Mouse (Mus musculus) MEL (cell line): ENCODE measurements around the gene Ddx55. TPM values are rescaled to one million over a fixed set of nuclear protein-coding genes. Genes with fewer than 3 reads are reported as not detected.
A peak's percentile ranks its signal among the peaks of the same experiment; 100 is the strongest.

Experiments used
- DNase-seq: peaks from one replicate; pipeline ENCODE4 v3.0.0; 2011; ENCODE audit warnings: low read depth, low spot score
- H3K27ac ChIP-seq: 2 replicates; pipeline ENCODE4 v1.5.1; 2012; ENCODE audit warnings: low read depth, mild to moderate bottlenecking, control low read depth, low read length, moderate library complexity; ENCODE audit not compliant: control insufficient read depth
- H3K27me3 ChIP-seq, 2 experiments: fragments of 150-350 bp in 1 of 2; sonication (generic) in 1 of 2; 2 replicates each; pipeline ENCODE4 v1.6.1; 2012; ENCODE audit warnings: low read length in 2 of 2, mild to moderate bottlenecking in 2 of 2, improper control_type of control experiment in 1 of 2, moderate library complexity in 1 of 2; ENCODE audit not compliant: insufficient read depth in 2 of 2, control insufficient read depth in 1 of 2
- H3K36me3 ChIP-seq, 2 experiments: 2 replicates each; pipeline ENCODE4 v1.6.1; 2012 to 2014; ENCODE audit warnings: low read length in 2 of 2, improper control_type of control experiment in 1 of 2, inconsistent platforms in 1 of 2, mild to moderate bottlenecking in 1 of 2; ENCODE audit not compliant: insufficient read depth in 2 of 2, control insufficient read depth in 1 of 2
- H3K4me1 ChIP-seq, 2 experiments: fragments of 150-350 bp in 1 of 2; sonication (generic) in 1 of 2; 2 replicates each; pipeline ENCODE4 v1.6.1; 2012; ENCODE audit warnings: low read length in 2 of 2, improper control_type of control experiment in 1 of 2, mild to moderate bottlenecking in 1 of 2; ENCODE audit not compliant: insufficient read depth in 2 of 2, control insufficient read depth in 1 of 2
- H3K4me3 ChIP-seq, 2 experiments: fragments of 150-350 bp in 1 of 2; sonication (generic) in 1 of 2; 2 replicates each; pipeline ENCODE4 v1.5.1; 2012; ENCODE audit warnings: low read depth in 2 of 2, low read length in 2 of 2, mild to moderate bottlenecking in 2 of 2, moderate library complexity in 2 of 2, control low read depth in 1 of 2, improper control_type of control experiment in 1 of 2; ENCODE audit not compliant: control insufficient read depth in 1 of 2, insufficient read depth in 1 of 2
- H3K79me2 ChIP-seq: 2 replicates; pipeline ENCODE4 v1.6.1; 2012; ENCODE audit warnings: mild to moderate bottlenecking, low read length, moderate library complexity; ENCODE audit not compliant: control insufficient read depth, poor library complexity, insufficient read depth
- H3K9ac ChIP-seq: 2 replicates; pipeline ENCODE4 v1.6.1; 2012; ENCODE audit warnings: low read depth, mild to moderate bottlenecking, control low read depth, low read length, moderate library complexity; ENCODE audit not compliant: control insufficient read depth, poor library complexity, severe bottlenecking
- H3K9me3 ChIP-seq: fragments of 150-350 bp; sonication (generic); replicated peaks from 2 replicates; pipeline ENCODE4 v1.6.1; 2012; ENCODE audit warnings: mild to moderate bottlenecking, low read length, improper control_type of control experiment, moderate library complexity; ENCODE audit not compliant: insufficient read depth
- CHD1 ChIP-seq: IDR thresholded peaks from 2 replicates; pipeline ENCODE4 v1.6.1; 2012; ENCODE audit warnings: low read depth, mild to moderate bottlenecking, inconsistent platforms, low read length, improper control_type of control experiment
- ELF1 ChIP-seq: IDR thresholded peaks from 2 replicates; pipeline ENCODE4 v1.6.1; 2014; ENCODE audit warnings: low read depth, mild to moderate bottlenecking, inconsistent platforms, low read length, improper control_type of control experiment, moderate library complexity
- EP300 ChIP-seq, 2 experiments: IDR thresholded peaks; 2 replicates each; pipeline ENCODE4 v1.6.1; 2011; ENCODE audit warnings: improper control_type of control experiment in 2 of 2, low read length in 2 of 2, low read depth in 1 of 2, mild to moderate bottlenecking in 1 of 2
- GABPA ChIP-seq: IDR thresholded peaks from 2 replicates; pipeline ENCODE4 v1.6.1; 2012; ENCODE audit warnings: low read depth, mild to moderate bottlenecking, inconsistent platforms, low read length, improper control_type of control experiment, moderate library complexity
- GATA1 ChIP-seq: IDR thresholded peaks from 2 replicates; pipeline ENCODE4 v1.6.1; 2011; ENCODE audit warnings: low read depth, low read length, improper control_type of control experiment
- HCFC1 ChIP-seq: IDR thresholded peaks from 2 replicates; pipeline ENCODE4 v1.6.1; 2012; ENCODE audit warnings: low read depth, mild to moderate bottlenecking, inconsistent platforms, low read length, improper control_type of control experiment, moderate library complexity
- JUND ChIP-seq: IDR thresholded peaks from 2 replicates; pipeline ENCODE4 v1.6.1; 2011; ENCODE audit warnings: low read depth, mild to moderate bottlenecking, improper control_type of control experiment, low read length
- KAT2A ChIP-seq: conservative IDR thresholded peaks from 2 replicates; pipeline ENCODE4 v1.6.1; 2012; ENCODE audit warnings: low read depth, low read length, improper control_type of control experiment, inconsistent platforms
- MAFK ChIP-seq: IDR thresholded peaks from 2 replicates; pipeline ENCODE4 v1.6.1; 2011; ENCODE audit warnings: low read depth, mild to moderate bottlenecking, low read length, improper control_type of control experiment, borderline replicate concordance
- MEF2A ChIP-seq: IDR thresholded peaks from 2 replicates; pipeline ENCODE4 v1.6.1; 2014; ENCODE audit warnings: low read depth, mild to moderate bottlenecking, inconsistent platforms, low read length, improper control_type of control experiment; ENCODE audit not compliant: poor library complexity, insufficient replicate concordance, severe bottlenecking; ENCODE audit errors: extremely low read depth
- MXI1 ChIP-seq: IDR thresholded peaks from 2 replicates; pipeline ENCODE4 v1.6.1; 2011; ENCODE audit warnings: mild to moderate bottlenecking, low read depth, low read length, improper control_type of control experiment
- MYB ChIP-seq: IDR thresholded peaks from 2 replicates; pipeline ENCODE4 v1.6.1; 2011; ENCODE audit warnings: mild to moderate bottlenecking, low read depth, low read length, improper control_type of control experiment
- MYC ChIP-seq: IDR thresholded peaks from 2 replicates; pipeline ENCODE4 v1.6.1; 2011; ENCODE audit warnings: low read depth, mild to moderate bottlenecking, low read length, improper control_type of control experiment, moderate library complexity
- NELFE ChIP-seq: IDR thresholded peaks from 2 replicates; pipeline ENCODE4 v1.6.1; 2011; ENCODE audit warnings: low read depth, low read length, improper control_type of control experiment
- NRF1 ChIP-seq: IDR thresholded peaks from 2 replicates; pipeline ENCODE4 v1.6.1; 2014; ENCODE audit warnings: low read depth, mild to moderate bottlenecking, inconsistent platforms, low read length, improper control_type of control experiment, moderate library complexity; ENCODE audit not compliant: poor library complexity, insufficient read depth, severe bottlenecking
- POLR2A ChIP-seq, 2 experiments: IDR thresholded peaks; 2 replicates each; pipeline ENCODE4 v1.6.1; 2011 to 2012; ENCODE audit warnings: low read length in 2 of 2, mild to moderate bottlenecking in 2 of 2, control low read depth in 1 of 2, improper control_type of control experiment in 1 of 2, low read depth in 1 of 2, moderate library complexity in 1 of 2; ENCODE audit not compliant: control insufficient read depth in 1 of 2, insufficient read depth in 1 of 2, poor library complexity in 1 of 2
- POLR2AphosphoS2 ChIP-seq: IDR thresholded peaks from 2 replicates; pipeline ENCODE4 v1.6.1; 2011; ENCODE audit warnings: low read length, improper control_type of control experiment
- POLR2AphosphoS5 ChIP-seq: IDR thresholded peaks from 2 replicates; pipeline ENCODE4 v1.6.1; 2012; ENCODE audit warnings: low read depth, borderline replicate concordance, mild to moderate bottlenecking, inconsistent platforms, low read length, moderate library complexity, mixed read lengths
- RCOR1 ChIP-seq: IDR thresholded peaks from 2 replicates; pipeline ENCODE4 v1.6.1; 2012; ENCODE audit warnings: low read depth, mild to moderate bottlenecking, inconsistent platforms, low read length, improper control_type of control experiment
- SIN3A ChIP-seq: IDR thresholded peaks from 2 replicates; pipeline ENCODE4 v1.6.1; 2012; ENCODE audit warnings: low read length, improper control_type of control experiment, inconsistent platforms
- SMC3 ChIP-seq: IDR thresholded peaks from 2 replicates; pipeline ENCODE4 v1.6.1; 2011; ENCODE audit warnings: low read depth, low read length, improper control_type of control experiment
- TAL1 ChIP-seq: IDR thresholded peaks from 2 replicates; pipeline ENCODE4 v1.6.1; 2012; ENCODE audit warnings: mild to moderate bottlenecking, inconsistent platforms, low read length, moderate library complexity, mixed read lengths
- TCF12 ChIP-seq: IDR thresholded peaks from 2 replicates; pipeline ENCODE4 v1.6.1; 2014; ENCODE audit warnings: low read depth, mild to moderate bottlenecking, inconsistent platforms, low read length, improper control_type of control experiment, moderate library complexity
- UBTF ChIP-seq: IDR thresholded peaks from 2 replicates; pipeline ENCODE4 v1.6.1; 2012; ENCODE audit warnings: low read depth, mild to moderate bottlenecking, inconsistent platforms, low read length, improper control_type of control experiment, moderate library complexity, borderline replicate concordance; ENCODE audit not compliant: insufficient read depth
- USF1 ChIP-seq: IDR thresholded peaks from 2 replicates; pipeline ENCODE4 v1.6.1; 2014; ENCODE audit warnings: low read depth, mild to moderate bottlenecking, inconsistent platforms, low read length, improper control_type of control experiment, moderate library complexity
- ZC3H11A ChIP-seq: IDR thresholded peaks from 2 replicates; pipeline ENCODE4 v1.6.1; 2012; ENCODE audit warnings: low read depth, mild to moderate bottlenecking, inconsistent platforms, low read length, improper control_type of control experiment
- ZMIZ1 ChIP-seq: IDR thresholded peaks from 2 replicates; pipeline ENCODE4 v1.6.1; 2012; ENCODE audit warnings: low read depth, mild to moderate bottlenecking, inconsistent platforms, low read length, improper control_type of control experiment, moderate library complexity
- polyA plus RNA-seq, 2 experiments: library from polyadenylated mRNA; stranded (reverse) in 1 of 2; unstranded in 1 of 2; fragments of >175 nt in 1 of 2; fragments of >200 nt in 1 of 2; gene quantifications; 2 replicates each; pipeline versions ENCODE4 v1.2.1 to v1.2.4; 2012; ENCODE audit warnings: low replicate concordance in 2 of 2, low read depth in 1 of 2; ENCODE audit not compliant: insufficient read length in 2 of 2, insufficient read depth in 1 of 2, missing spikeins in 1 of 2
- total RNA-seq: library from RNA; depleted of rRNA; stranded (reverse); fragments of 300-350 nt; gene quantifications from 2 replicates; pipeline ENCODE4 v1.2.3, GENCODE M21; 2012

The Ddx55 gene
- total and polyA plus RNA-seq, 3 experiments: 33.8 to 43.2 TPM; not detected in 1

DNA sequence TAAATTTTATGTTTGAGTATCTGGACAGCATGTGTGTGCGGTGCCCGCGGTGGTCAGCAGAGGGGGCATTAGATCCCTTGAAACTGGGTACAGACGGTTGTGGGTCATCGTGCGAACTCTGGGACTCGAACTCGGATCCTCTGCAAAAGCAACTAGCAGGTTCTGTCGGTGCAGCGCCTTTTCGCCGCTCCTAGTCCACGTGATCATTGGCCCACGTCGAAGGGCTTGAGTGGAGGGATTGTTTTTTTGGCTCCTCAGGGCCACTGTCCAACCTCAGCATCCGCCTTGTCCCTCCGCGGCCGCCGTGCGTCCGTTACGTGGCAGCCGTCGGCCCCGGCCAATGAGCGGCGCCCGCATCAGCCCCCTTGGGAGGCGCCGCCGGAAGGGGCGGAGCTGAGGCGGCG, 12.3 kb upstream of the Ddx55 start, which contains the start of gene Tmed2 (continued):
- no peak for TF ChIP-seq TAL1
- TF ChIP-seq, all 39 proteins: peak for 24

DNA sequence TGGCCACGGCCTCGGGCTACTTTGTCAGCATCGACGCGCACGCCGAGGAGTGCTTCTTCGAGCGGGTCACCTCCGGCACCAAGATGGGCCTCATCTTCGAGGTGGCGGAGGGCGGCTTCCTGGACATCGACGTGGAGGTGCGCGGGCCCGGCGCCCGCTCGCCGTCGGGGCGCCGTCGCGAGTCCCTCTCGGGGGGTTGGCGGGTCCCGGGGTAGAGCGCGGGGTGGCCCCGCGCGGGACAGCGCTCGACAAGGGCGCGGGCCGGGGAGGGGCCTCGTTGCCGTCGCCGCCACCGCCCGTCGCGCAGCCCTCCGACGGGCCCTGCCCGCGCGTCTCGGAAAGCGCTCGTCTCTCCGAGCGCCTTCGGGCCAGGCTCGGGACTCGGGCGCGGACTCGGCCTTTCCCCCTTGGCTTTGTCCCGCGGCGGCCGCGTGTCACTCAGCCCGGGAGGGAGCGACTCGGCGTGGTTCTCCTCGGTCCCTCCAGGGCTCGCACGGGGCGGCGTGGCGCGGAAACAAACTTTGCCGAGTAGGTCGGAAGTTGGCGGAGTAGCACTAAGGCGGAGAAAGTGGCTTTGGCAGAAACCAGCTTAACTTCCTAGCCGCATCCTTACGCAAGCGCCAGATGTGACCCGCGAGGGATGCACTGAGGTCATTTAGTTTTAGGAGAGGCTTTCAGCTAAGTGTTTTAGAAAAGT, 11.6 kb upstream of the Ddx55 start:
- TF ChIP-seq NELFE: peak; percentile 54
- TF ChIP-seq POLR2A (IDR thresholded peaks at IDR 0.05; ENCODE audit: control insufficient read depth in 1 of 2, insufficient read depth in 1 of 2, low read depth in 1 of 2, low read length in 2 of 2, poor library complexity in 1 of 2): peak in 1 of 2 experiments; percentile 52; a peak in 2 of 4 replicates
- peak; percentile 64; the same call in 1 of the 2 replicates for TF ChIP-seq MXI1
- peak; percentile 47; the same call in 1 of the 2 replicates for TF ChIP-seq SIN3A
- TF ChIP-seq EP300 (IDR thresholded peaks at IDR 0.05; ENCODE audit: low read depth in 1 of 2, low read length in 2 of 2): no peak
- 0 out of 2 replicates have a peak, but pooled peaks have one; percentile 11 for TF ChIP-seq NRF1
- TF ChIP-seq UBTF: peak; percentile 68; the same call in 1 of the 2 replicates
- TF ChIP-seq CHD1: 0 out of 2 replicates have a peak, but pooled peaks have one; percentile 36
- TF ChIP-seq ZMIZ1: peak; percentile 48; the same call in 1 of the 2 replicates
- TF ChIP-seq JUND: no peak
- peaks cover 3 to 8% of the 10 kb centered on the region in 2 experiments for H3K4me1 ChIP-seq
- peaks cover 15 to 17% of the 10 kb centered on the region in 2 experiments for H3K36me3 ChIP-seq
- peaks cover 37% of the 10 kb centered on the region for H3K79me2 ChIP-seq
- peak overlapping the region; percentile 71 to 87 for H3K4me3 ChIP-seq
- H3K9me3 ChIP-seq: no peaks in the 10 kb centered on the region
- peak overlapping the region; percentile 50 for H3K27ac ChIP-seq
- peak; percentile 60 for DNase-seq
- H3K9ac ChIP-seq: peak overlapping the region; percentile 91
- H3K27me3 ChIP-seq: no peaks in the 10 kb centered on the region

DNA sequence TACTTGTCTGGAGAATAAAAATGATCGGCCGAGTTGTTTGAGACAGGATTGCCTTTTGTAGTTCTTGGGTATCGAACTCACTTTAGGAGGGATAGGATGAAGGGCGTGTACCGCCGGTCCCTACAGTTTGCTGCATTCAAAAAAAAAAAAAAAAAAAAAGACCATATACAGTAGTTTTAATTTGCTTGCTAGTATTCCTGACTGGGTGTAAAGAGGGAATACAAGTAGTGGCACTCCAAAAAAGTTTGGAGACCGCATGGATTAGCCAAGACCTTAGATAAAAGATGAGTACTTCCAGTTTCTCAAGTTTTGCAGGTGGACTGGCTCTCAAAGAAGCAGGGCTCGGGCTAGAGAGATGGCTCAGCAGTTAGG, 11.1 kb upstream of the Ddx55 start:
- H3K79me2 ChIP-seq: peaks cover 38% of the 10 kb centered on the region
- peak overlapping the region; percentile 91 for H3K9ac ChIP-seq
- peak overlapping the region; percentile 50 for H3K27ac ChIP-seq
- H3K4me3 ChIP-seq: peak overlapping the region; percentile 71 to 87
- no peak for DNase-seq
- peaks cover 3 to 8% of the 10 kb centered on the region in 2 experiments for H3K4me1 ChIP-seq
- no peaks in the 10 kb centered on the region for H3K27me3 ChIP-seq
- no peaks in the 10 kb centered on the region for H3K9me3 ChIP-seq
- H3K36me3 ChIP-seq: peaks cover 15 to 21% of the 10 kb centered on the region in 2 experiments
- TF ChIP-seq GATA1: no peak
- no peak for TF ChIP-seq MYC
- no peak for TF ChIP-seq SIN3A
- no peak for TF ChIP-seq ELF1
- no peak for TF ChIP-seq ZMIZ1
- no peak for TF ChIP-seq RCOR1
- no peak for TF ChIP-seq POLR2AphosphoS2
- no peak for TF ChIP-seq MAFK
- no peak for TF ChIP-seq TCF12
- no peak for TF ChIP-seq USF1
- no peak for TF ChIP-seq ZC3H11A
- 0 out of 2 replicates have a peak, but pooled peaks have one; percentile 22 for TF ChIP-seq KAT2A
- TF ChIP-seq TAL1: no peak
- no peak for TF ChIP-seq HCFC1
- TF ChIP-seq MYB: no peak
- no peak for TF ChIP-seq POLR2AphosphoS5
- 0 out of 2 replicates have a peak, but pooled peaks have one; percentile 3 for TF ChIP-seq NRF1
- TF ChIP-seq GABPA: no peak
- no peak for TF ChIP-seq MXI1
- no peak for TF ChIP-seq MEF2A
- no peak for TF ChIP-seq NELFE
- no peak for TF ChIP-seq SMC3
